Mouse (Mus musculus): Measurements from ENCODE around the gene Gm6890. TPM values are rescaled to one million over a fixed set of nuclear protein-coding genes. Genes with fewer than 3 reads are reported as not detected.
"Not testable (repeated sequence)": the region's sequence is repeated elsewhere in the genome, so short reads cannot be mapped to it uniquely, and the experiment has no call there.

Gm6890 gene
- not detected in 2 replicates for polyA plus RNA-seq (2015; fragmentation: Nextera tagmentation; extraction: Ambion mirVana)

DNA sequence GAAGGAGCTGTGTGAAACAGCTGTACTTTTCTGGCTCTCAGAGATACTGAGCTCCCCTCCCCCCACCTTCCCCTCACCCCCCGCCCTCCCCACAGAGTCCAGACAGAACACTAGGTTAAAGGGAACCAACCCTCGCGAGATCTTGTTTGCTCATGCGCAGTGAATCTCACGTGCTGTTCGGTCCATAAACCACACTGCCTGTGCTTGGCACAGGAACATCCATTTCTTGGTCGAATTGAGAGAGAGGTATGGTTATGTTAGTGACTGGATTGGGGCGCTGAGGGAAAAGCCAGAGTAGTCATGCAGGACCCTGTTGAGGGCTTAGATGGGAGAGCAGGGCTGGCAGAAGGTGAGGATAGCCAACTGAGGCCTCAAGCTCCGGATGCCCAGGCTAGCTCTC is at the start of gene Gm6890:
Gm6890 (plus strand) TSS at position 301 of the 400 bp plus-strand sequence.
- DNase-seq (ENCODE audit: low spot score): not testable (repeated sequence)

DNA sequence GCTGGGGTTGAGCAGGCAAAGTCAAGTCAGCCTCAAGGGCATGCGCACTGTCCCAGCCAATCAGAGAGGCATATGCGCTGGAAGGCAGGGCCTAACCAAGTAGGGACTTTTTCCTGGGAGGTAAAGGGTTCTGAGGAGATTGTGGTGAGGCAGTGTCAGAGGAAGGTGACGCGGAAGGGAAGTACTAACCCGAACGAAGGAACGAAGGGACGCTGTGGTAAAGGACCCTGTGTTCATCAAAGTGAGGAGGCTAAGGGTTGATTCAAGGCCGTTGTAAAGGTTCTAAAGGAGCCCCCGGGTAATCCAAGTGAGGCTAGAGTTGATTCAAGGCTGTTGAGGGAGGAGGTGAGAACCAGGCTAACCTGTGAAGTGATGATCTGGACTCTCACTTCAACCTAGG is 14.5 kb upstream of the Gm6890 start:
- not testable (repeated sequence) for DNase-seq (ENCODE audit: low spot score)

DNA sequence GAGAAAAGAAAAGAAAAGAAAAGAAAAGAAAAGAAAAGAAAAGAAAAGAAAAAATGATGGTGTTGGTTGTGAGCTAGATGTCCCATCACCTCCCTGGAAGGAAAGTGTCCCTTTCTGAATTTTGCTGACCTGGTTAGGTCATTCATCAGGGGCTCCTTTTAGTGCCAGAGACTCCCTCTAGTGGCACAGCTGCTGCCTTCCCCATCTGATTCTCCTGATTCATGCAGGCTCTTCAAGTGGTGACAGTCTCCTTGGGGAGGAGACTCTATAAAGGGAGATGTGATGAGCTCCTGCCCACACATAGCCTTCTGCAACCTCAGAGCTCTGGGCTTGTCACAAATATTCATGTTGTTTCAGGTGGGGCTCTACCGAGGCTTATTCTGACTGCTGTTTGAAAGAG is 30.0 kb downstream of the Gm6890 start:
- DNase-seq (ENCODE audit: low spot score): not testable (repeated sequence)

Other genes starting within 250 kb of the Gm6890 start
- gene Olfr1326-ps1, start 166.0 kb upstream of the Gm6890 start, polyA plus RNA-seq (2015; fragmentation: Nextera tagmentation; extraction: Ambion mirVana): not detected in 2 replicates
- not detected in 2 replicates for gene Olfr1325, start 148.2 kb upstream of the Gm6890 start, polyA plus RNA-seq (2015; fragmentation: Nextera tagmentation; extraction: Ambion mirVana)
- 0.13 and 0.14 TPM in 2 replicates for gene Gm5640, start 95.3 kb upstream of the Gm6890 start, polyA plus RNA-seq (2015; fragmentation: Nextera tagmentation; extraction: Ambion mirVana)
- gene Gm5936, start 96.3 kb downstream of the Gm6890 start, polyA plus RNA-seq (2015; fragmentation: Nextera tagmentation; extraction: Ambion mirVana): not detected in 2 replicates

Measured in thymus, postnatal 0 days (tissue).